Mouse (Mus musculus): Measurements from ENCODE around the gene Mycbp2. TPM values are rescaled to one million over a fixed set of nuclear protein-coding genes. Genes with fewer than 3 reads are reported as not detected.
A peak's percentile ranks its signal among the peaks of the same experiment; 100 is the strongest.

Mycbp2 gene
- total RNA-seq, 2 experiments from 2014 or later = 160 to 169 TPM

DNA sequence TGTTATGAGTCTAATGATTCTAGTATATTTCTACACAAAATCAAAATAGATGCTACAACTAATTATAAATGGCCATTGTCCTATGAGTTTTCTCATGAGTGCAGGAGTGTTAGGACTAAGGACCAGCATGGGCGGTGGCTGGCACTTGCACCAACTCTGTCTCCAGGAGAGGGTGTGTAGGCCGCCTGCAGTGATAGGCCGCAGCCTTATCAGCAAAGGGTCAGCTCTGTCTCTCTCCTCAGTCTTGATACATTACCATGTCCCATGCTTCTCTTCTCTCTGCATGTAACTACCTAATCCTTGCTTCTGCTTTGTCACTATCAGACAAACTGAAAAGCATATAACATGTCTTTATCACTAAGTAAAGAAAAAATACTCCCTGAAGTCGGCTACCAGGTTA lies 69.9 kb downstream of the Mycbp2 start:
- no peak for DNase-seq (ENCODE audit: low spot score in 2 of 2)

DNA sequence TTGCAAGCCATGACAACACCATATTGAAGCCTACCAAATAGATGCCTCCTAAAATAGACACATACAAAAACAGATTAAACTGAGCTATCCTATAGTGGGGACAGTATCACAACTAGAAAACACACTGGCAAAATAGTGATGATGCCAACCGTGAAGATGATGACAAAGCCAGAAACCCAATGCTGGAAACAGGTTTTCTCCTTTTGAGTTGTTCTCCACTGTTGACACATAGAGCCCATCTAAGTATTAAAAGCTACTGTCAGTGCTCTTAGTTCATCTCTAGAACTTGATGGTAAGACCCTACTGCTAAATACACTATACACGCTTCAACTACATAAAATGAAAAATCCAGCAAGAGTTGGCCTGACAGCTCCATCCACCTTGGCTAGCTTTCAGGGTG lies 86.2 kb downstream of the Mycbp2 start:
- DNase-seq (ENCODE audit: low spot score in 2 of 2) = no peak

- no peak for DNase-seq (ENCODE audit: low spot score in 2 of 2)
Measured at GRCm38 (mm10) chr14:103258745-103259144, 87.9 kb downstream of the Mycbp2 start.

DNA sequence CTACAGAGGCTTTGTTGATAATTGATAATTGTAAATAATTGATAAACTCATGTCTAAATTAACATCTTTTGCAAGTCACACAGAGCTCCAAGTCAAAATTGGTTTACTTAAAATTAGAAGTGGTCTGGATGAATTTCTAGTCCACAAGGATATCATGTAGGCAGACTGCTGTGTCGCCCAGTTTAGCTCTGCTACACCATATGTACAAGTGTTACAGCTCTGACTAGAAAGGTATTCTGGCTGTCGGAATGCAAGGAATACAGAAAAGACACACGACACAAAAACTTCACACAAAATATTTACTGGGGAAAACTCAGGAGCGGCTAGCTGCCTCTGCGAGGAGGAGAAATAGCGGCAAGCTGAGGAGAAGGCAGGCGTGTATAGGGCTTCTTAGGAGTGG lies 89.7 kb downstream of the Mycbp2 start:
- no peak for DNase-seq (ENCODE audit: low spot score in 2 of 2)

GRCm38 (mm10) chr14:103254311-103254710 lies 92.3 kb downstream of the Mycbp2 start:
- DNase-seq (ENCODE audit: low spot score in 2 of 2) = peak in 1 of 2 experiments; percentile 32

DNA sequence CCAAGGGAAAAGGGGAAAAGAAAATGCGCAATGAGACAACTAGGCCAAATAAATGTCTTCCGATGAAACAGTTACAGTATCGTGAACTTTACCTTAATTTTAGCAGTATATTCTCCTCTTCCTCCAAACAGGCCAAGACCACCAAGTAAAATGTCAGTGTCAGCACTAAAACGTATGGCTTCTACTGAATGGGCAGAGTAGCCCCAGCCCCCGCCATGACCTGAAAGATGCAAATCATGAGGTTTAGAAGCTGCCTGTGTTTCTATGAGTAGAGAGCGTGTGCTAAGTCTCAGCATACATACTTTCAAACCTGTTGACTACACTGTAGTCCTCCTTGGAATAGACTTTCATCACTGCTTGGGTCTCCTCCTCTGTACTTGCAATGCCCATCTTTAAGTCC lies 104.6 kb downstream of the Mycbp2 start:
- no peak for DNase-seq (ENCODE audit: low spot score in 2 of 2)

DNA sequence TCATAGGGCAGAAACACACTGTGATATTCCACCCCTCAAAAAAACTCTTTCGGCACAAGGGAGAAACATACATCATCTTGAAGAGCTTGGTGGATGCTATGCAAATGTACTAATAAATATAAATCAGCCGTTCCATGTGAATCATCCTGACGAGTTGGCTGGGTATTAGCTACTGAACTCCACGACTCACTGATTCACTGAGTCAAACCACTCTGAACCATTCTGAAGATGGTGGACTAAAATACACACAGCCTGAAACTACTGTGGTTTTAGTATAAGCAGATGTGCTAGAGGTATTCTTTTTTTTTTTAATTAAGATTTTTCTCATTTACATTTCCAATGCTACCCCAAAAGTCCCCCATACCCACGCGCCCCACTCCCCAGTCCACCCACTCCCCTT lies 111.8 kb downstream of the Mycbp2 start:
- no peak for DNase-seq (ENCODE audit: low spot score in 2 of 2)

DNA sequence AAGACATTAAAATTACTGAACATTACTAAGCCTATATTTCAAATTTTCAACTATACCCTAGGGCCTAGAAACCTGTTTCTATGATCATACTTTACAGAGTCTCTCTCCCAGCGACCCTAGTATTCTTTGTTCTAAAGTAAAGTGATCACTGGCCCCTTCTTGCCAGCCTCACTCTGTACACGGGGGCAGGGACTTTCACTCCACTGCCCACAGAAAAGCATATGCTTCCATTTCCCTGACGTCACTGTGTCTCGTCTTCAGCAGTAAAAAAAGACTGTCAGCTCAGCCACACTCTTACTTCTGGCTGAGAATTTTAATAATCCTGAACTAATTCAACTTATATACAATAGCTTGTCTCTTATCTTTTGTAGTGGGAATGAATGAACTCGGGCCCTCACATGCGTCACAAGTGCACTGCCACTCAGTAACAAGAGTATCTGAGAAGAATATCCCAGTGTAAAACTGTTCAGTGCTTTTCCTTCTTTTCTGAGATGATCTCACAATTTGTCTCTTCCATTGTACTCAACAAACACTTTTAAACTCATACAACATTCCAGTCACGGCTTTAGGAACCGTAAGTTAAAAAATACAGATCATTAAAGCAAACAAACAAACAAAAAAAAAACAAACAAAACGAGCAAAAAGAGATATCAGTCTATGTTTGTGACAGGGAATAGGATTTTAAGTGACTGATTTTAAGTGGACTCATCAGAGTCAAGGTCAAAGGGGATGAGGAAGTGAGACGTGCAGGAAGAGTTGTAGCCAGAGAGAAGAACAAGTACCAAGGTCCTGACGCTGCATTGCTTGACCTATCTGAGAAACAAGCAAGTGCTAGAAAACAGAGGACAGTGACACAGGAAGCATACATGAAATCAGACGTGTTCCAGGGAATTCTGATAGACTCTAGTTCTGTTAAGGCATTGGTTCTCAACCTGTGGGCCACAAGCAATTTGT lies 112.7 kb downstream of the Mycbp2 start:
- DNase-seq (ENCODE audit: low spot score in 2 of 2) = no peak

- DNase-seq (ENCODE audit: low spot score in 2 of 2) = no peak
Measured at GRCm38 (mm10) chr14:103222356-103222755, 124.3 kb downstream of the Mycbp2 start.

DNA sequence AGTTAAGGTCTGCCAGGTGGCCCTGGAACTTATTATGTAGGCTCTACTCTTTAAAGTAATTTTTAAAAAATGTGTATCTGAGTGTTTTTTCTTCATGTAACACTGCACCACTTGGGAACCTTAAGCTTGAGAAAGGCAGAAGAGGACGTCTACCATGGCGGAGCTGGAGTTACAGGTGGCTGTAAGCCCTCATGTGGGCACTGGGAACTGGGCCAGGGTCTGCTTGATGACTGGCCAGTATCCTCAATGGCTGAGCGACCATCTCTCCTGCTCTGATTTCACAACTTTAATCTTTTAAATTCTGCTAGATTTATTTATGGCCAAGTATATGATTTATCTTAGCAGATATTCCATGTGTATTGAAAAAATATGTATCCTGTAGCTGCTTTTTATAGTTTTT lies 124.9 kb downstream of the Mycbp2 start:
- no peak for DNase-seq (ENCODE audit: low spot score in 2 of 2)

GRCm38 (mm10) chr14:103216331-103216730 lies 130.3 kb downstream of the Mycbp2 start:
- DNase-seq (ENCODE audit: low spot score in 2 of 2) = no peak

GRCm38 (mm10) chr14:103186658-103187057 lies 160.0 kb downstream of the Mycbp2 start:
- DNase-seq (ENCODE audit: low spot score in 2 of 2) = no peak

DNA sequence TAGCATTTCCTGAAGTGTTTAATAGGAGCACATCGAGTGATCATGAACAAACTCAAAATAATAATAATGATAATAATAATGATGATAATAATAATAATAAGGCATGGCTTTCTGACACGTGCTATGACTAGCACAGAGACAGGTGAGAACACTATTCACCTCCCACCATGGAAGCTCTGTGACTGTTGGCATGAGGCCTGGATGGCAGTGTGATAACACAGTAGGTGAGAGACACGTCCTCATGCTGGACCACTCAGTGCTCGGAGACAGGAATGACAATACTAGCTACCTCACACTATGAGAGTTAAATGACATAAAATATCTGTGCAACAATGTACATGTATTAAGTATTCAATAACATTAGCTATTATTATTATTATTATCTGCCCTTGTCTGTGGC lies 160.5 kb downstream of the Mycbp2 start:
- DNase-seq (ENCODE audit: low spot score in 2 of 2) = no peak

- DNase-seq (ENCODE audit: low spot score in 2 of 2) = no peak
Measured at GRCm38 (mm10) chr14:103180096-103180495, 166.5 kb downstream of the Mycbp2 start.

GRCm38 (mm10) chr14:103162923-103163322 lies 183.7 kb downstream of the Mycbp2 start:
- peak in 1 of 2 experiments; percentile 31 for DNase-seq (ENCODE audit: low spot score in 2 of 2)

- no peak for DNase-seq (ENCODE audit: low spot score in 2 of 2)
Measured at GRCm38 (mm10) chr14:103155685-103156084, 190.9 kb downstream of the Mycbp2 start.

DNA sequence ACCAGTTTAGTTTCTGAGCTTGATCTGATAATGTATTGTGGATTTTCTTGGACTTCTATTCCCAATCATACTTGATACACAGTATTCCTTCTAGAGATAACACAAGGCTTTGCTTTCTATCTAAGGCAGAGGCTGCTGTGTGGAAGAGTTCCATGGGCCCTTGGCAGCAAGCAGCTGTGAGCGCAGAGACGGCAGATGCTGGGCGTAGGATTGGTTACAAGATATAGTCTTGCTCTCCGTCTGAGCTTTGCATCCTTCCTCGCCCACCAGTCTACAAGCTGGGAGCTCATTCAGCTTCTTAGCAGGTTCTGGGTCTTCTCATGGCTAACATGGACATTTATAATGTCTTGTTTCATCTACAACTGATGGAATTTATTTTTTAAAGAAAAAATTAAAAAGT lies 196.5 kb downstream of the Mycbp2 start:
- peak; percentile 51 to 72 for DNase-seq (ENCODE audit: low spot score in 2 of 2)

DNA sequence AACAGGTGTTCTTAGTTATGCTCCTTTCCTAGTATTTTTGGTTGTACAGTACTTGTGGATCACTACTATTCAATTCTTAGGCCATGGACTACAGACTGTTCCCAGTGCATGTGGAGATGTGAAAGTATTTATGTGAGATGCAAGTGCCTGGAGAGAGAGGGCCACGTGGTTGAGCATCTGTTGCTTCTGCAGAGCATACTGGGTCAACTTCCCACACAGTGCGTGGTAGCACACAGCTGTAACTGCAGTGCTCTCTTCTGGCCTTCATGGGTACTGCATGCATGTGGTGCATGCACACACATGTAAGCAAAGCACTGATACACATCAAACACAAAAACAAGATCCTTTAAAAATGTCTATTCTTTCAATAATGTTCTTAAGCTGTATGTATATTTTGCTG lies 214.6 kb downstream of the Mycbp2 start:
- peak in 1 of 2 experiments; percentile 56 for DNase-seq (ENCODE audit: low spot score in 2 of 2)

DNA sequence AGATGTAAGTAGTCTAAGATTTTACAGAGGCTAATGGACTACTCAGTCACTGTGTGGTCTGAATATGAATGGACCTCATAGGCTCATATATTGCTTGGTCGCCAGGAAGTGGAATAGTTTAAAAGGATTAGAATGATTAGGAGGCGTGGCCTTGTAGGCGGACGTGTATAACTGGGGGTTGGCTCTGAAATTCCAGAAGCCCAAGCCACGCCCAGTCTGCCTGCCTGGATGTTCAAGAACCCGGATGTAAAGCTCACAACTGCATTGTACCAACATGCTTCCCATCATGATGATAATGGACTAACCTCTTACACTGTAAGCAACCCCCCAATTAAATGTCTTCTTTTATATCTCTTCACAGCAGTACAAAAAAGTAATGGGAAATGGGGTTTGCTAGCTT lies 220.9 kb downstream of the Mycbp2 start:
- DNase-seq (ENCODE audit: low spot score in 2 of 2) = no peak

- no peak for DNase-seq (ENCODE audit: low spot score in 2 of 2)
Measured at GRCm38 (mm10) chr14:103114994-103115670, 231.5 kb downstream of the Mycbp2 start.

- DNase-seq (ENCODE audit: low spot score in 2 of 2) = peak in 1 of 2 experiments; percentile 53
Measured at GRCm38 (mm10) chr14:103112606-103113363, 233.8 kb downstream of the Mycbp2 start.

DNA sequence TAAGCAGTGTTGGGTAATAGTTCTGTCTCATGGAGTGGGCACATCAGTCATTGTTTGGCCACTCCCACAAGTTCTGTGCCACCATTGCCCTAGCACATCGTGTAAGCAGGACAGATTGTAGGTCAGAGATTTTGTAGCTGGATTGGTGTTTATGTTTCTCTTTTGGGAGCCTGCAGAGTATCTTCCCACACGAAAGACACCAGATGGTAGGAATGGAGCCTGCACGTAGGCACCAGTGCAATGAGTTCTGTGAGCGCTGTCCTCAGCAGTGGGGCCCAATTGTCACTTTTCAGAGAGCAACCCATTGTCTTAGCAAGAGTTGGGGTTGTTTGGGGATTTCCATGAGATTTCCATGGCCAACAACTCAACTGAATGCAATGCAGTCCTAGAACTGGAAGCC lies 236.6 kb downstream of the Mycbp2 start:
- peak; percentile 51 to 82 for DNase-seq (ENCODE audit: low spot score in 2 of 2)

All from layer of hippocampus, adult 18-20 months (tissue).